Mouse (Mus musculus): Measurements from ENCODE around the gene Tmem50b.

The Tmem50b gene

GRCm38 (mm10) chr16:91609501-91610245, 12.1 kb upstream of the Tmem50b start:
- DNase-seq (ENCODE audit: low spot score): no peak

GRCm38 (mm10) chr16:91606958-91607357, 9.4 kb upstream of the Tmem50b start:
- DNase-seq (ENCODE audit: low spot score): no peak

GRCm38 (mm10) chr16:91605156-91605555, 7.6 kb upstream of the Tmem50b start:
- no peak for DNase-seq (ENCODE audit: low spot score)

- DNase-seq (ENCODE audit: low spot score): no peak
Observed at GRCm38 (mm10) chr16:91601693-91602092, 4.1 kb upstream of the Tmem50b start.

GRCm38 (mm10) chr16:91601081-91601480, 3.5 kb upstream of the Tmem50b start:
- DNase-seq (ENCODE audit: low spot score): no peak

GRCm38 (mm10) chr16:91599242-91599641, 1.6 kb upstream of the Tmem50b start:
- no peak for DNase-seq (ENCODE audit: low spot score)

- DNase-seq (ENCODE audit: low spot score): peak; percentile 30
Observed at GRCm38 (mm10) chr16:91596779-91597671, 575 bp downstream of the Tmem50b start.

GRCm38 (mm10) chr16:91596397-91596778, 1.2 kb downstream of the Tmem50b start:
- DNase-seq (ENCODE audit: low spot score): no peak

GRCm38 (mm10) chr16:91595076-91595475, 2.5 kb downstream of the Tmem50b start:
- no peak for DNase-seq (ENCODE audit: low spot score)

- no peak for DNase-seq (ENCODE audit: low spot score)
Observed at GRCm38 (mm10) chr16:91593262-91593661, 4.3 kb downstream of the Tmem50b start.

GRCm38 (mm10) chr16:91592162-91592561, 5.4 kb downstream of the Tmem50b start:
- no peak for DNase-seq (ENCODE audit: low spot score)

GRCm38 (mm10) chr16:91588703-91589102, 8.9 kb downstream of the Tmem50b start:
- DNase-seq (ENCODE audit: low spot score): no peak

GRCm38 (mm10) chr16:91587730-91588453, 9.7 kb downstream of the Tmem50b start:
- DNase-seq (ENCODE audit: low spot score): no peak

- no peak for DNase-seq (ENCODE audit: low spot score)
Observed at GRCm38 (mm10) chr16:91586244-91586643, 11.4 kb downstream of the Tmem50b start.

- DNase-seq (ENCODE audit: low spot score): no peak
Observed at GRCm38 (mm10) chr16:91585617-91586016, 12.0 kb downstream of the Tmem50b start.

- no peak for DNase-seq (ENCODE audit: low spot score)
Observed at GRCm38 (mm10) chr16:91582307-91582706, 15.3 kb downstream of the Tmem50b start.

- no peak for DNase-seq (ENCODE audit: low spot score)
Observed at GRCm38 (mm10) chr16:91578980-91579720, 18.4 kb downstream of the Tmem50b start.

- DNase-seq (ENCODE audit: low spot score): no peak
Observed at GRCm38 (mm10) chr16:91575151-91575550, 22.4 kb downstream of the Tmem50b start.

- DNase-seq (ENCODE audit: low spot score): no peak
Observed at GRCm38 (mm10) chr16:91571105-91571504, 26.5 kb downstream of the Tmem50b start.

- no peak for DNase-seq (ENCODE audit: low spot score)
Observed at GRCm38 (mm10) chr16:91568960-91569359, 28.6 kb downstream of the Tmem50b start.

- no peak for DNase-seq (ENCODE audit: low spot score)
Observed at GRCm38 (mm10) chr16:91566002-91566401, 31.6 kb downstream of the Tmem50b start.

Data from yolk sac, embryonic 10.5 days (tissue).